Mouse (Mus musculus): ENCODE measurements around the gene Nacc2. TPM values are rescaled to one million over a fixed set of nuclear protein-coding genes. Genes with fewer than 3 reads are reported as not detected.

Gene Nacc2
- polyA plus RNA-seq, 1 experiment from 2014 or later: 6.5 TPM

Other genes with a start within 250 kb of the Nacc2 start
- 55.6 and 58.3 TPM in 2 replicates for gene Camsap1, start 139.9 kb downstream of the Nacc2 start, polyA plus RNA-seq (2014; fragmentation: Nextera tagmentation; extraction: Ambion mirVana)
- gene Ubac1, start 101.5 kb downstream of the Nacc2 start, polyA plus RNA-seq (2014; fragmentation: Nextera tagmentation; extraction: Ambion mirVana): 91.7 and 99.4 TPM in 2 replicates
- gene Lhx3, start 85.1 kb upstream of the Nacc2 start, polyA plus RNA-seq (2014; fragmentation: Nextera tagmentation; extraction: Ambion mirVana): 0.16 TPM in 1 of 2 replicates, not detected in the other
- gene Qsox2, start 114.3 kb upstream of the Nacc2 start, polyA plus RNA-seq (2014; fragmentation: Nextera tagmentation; extraction: Ambion mirVana): 20.6 and 22.9 TPM in 2 replicates
- 0.05 and 0.19 TPM in 2 replicates for gene Ccdc187, start 171.3 kb upstream of the Nacc2 start, polyA plus RNA-seq (2014; fragmentation: Nextera tagmentation; extraction: Ambion mirVana)
- gene Gpsm1, start 192.3 kb upstream of the Nacc2 start, polyA plus RNA-seq (2014; fragmentation: Nextera tagmentation; extraction: Ambion mirVana): 61.1 and 63.3 TPM in 2 replicates
- gene Dnlz, start 228.9 kb upstream of the Nacc2 start, polyA plus RNA-seq (2014; fragmentation: Nextera tagmentation; extraction: Ambion mirVana): 38.2 and 40.2 TPM in 2 replicates
- 0.96 and 1.8 TPM in 2 replicates for gene Card9, start 237.7 kb upstream of the Nacc2 start, polyA plus RNA-seq (2014; fragmentation: Nextera tagmentation; extraction: Ambion mirVana)